Mouse (Mus musculus) heart, adult 8-10 months (tissue): Measurements from ENCODE around the gene Itprid2. TPM values are rescaled to one million over a fixed set of nuclear protein-coding genes. Genes with fewer than 3 reads are reported as not detected.
A peak's percentile ranks its signal among the peaks of the same experiment; 100 is the strongest.

Experiments
- DNase-seq: peaks from one replicate; pipeline ENCODE4 v3.0.0; 2022; ENCODE audit warnings: low spot score
- total RNA-seq, 4 experiments: library from RNA; stranded (reverse); gene quantifications; 2 replicates each; pipeline ENCODE4 v1.2.4; 2022

Itprid2 gene
- total RNA-seq, 4 experiments from 2014 or later: 19.1 to 25.1 (median 21.7) TPM

DNA sequence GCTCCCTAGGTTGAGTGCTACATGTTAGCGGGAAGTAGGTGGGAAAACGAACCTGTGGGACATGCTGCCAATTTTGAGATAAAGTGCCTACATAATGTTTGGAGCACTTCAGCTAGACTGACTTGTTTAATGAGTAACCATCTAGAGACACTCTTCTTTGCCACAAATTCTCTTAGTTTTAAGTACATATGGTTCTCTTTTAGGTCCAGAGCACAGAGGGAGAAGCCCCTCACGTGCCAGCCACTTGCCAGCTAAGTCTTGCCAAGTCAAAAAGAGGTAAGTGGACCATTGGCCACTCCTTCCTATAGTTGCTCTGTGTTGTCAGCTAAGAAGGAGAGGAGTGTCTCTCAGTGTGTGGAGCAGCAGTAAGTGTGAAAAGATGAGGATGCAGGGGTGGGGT is 16.0 kb downstream of the Itprid2 start:
- no peak for DNase-seq

DNA sequence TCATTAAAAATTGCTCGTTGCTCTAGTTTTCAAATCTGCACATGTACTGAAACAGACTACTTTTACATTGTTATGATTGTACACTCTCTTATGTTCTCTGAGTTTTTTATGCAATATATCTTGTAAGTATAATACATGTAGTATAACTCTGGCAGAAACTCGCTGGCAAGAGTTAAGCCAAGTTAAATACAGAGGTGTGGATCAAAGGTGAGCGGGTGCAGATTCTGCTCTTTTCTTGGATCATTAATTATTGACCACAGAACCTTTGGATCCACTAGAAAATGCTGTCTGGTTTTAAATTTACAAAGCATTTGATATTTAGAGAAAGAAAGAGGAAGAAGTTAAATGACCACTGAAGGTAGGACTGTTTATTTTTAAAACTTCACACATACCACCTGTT is 16.5 kb downstream of the Itprid2 start:
- DNase-seq: no peak

DNA sequence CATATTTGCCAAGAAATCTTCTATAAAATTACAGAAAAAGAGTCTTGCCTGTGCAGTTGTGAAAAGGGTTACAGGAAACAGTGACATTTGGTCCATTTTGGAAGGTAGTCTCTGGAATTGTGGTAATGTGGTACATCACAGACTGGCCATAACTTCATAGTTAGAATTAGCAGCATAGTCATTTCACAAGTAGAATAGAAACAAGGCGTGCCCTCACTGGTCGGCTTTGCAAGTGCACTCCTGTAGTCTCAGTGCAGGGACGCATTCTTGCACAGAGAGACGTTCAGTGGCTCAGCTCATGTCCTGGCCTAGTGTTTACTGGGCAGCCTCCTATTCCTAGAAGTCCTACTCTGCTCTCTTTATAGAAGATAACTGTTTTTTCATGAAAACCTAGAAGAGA is 17.4 kb downstream of the Itprid2 start:
- DNase-seq: no peak

DNA sequence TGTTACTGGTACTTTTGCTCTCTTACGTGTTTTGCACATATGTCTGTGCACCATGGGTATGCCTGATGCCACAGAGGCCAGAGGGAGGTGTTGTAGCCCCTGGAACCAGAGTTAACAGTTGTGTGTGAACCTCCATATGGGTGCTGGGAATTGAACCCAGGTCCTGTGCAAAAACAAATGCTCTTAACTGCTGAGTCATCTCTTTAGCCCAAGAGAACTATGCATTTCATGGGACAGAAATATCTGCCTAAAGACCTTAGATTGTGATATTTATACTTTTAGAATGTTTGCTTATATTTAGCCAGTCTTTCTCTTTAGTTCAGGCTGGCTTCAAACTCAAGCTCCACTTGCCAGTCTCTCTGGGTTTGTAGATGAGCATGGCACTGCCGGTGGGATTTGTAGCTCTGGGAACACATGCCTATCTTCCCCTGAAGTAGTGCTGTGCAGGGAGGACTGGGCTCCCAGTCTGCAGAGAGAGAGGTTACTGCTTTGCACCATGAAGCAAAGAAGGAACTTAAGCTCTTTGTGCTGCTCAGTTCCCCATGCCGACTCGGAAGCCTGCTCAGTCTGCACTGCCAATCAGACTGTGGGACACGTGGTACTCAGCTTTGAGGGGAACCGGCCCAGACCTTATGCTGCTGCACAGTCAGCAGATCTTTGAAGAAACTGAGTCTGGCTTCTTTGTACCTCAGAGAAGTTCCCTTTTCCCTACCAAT is 18.1 kb downstream of the Itprid2 start:
- no peak for DNase-seq

- DNase-seq: no peak
These were observed 18.6 kb downstream of the Itprid2 start for GRCm38 (mm10) chr2:79653809-79654164.

DNA sequence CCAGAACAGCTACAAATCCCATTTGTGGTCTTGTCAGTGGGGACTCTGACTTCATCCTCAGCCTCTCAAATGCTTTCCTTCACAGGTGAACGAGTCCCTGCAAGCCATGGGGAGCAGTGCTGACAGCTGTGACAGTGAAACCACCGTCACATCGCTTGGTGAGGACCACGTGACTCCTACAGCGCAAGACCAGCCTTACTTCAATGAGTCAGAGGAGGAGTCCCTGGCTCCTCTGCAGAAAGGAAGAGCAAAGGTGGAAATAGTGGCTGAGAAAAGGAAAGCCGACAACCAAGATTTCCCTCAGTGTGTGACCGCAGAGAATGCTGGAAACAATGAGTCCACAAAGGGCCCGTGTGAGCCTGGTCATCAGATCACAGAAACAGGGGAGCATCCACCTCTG is 21.9 kb downstream of the Itprid2 start:
- no peak for DNase-seq

DNA sequence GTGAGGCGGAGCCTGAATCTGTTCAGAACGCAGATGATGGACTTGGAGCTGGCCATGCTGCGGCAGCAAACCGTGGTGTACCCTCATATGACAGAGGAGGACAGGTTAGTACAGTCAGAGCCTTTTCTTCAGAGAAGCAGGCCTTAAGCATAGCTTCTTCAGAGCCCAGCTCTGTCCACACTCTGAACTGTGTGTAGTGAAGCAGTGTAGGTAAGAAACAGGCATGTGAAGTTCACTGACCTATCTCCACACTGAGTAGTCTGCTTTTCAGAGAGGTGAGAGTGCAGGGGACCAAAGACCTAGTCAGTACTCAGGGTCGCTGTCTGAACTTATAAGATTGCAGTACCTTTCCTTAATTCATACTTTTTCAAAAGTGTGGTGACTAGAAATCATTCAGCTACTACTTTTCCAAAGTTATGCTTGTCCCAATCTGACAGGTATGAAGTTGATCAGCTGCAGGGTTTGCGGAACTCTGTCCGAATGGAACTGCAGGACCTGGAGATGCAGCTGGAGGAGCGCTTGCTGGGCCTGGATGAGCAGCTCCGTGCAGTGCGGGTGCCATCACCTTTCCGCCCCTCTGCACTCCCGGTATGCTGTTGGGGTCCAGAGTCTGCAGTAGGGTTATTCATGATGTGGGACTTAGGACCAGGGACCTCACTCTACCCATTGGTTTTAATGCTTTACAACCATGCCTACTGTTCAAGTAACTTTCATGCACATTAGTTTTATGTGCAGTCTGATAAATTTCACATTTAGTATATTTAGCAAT is 25.4 kb downstream of the Itprid2 start:
- no peak for DNase-seq

DNA sequence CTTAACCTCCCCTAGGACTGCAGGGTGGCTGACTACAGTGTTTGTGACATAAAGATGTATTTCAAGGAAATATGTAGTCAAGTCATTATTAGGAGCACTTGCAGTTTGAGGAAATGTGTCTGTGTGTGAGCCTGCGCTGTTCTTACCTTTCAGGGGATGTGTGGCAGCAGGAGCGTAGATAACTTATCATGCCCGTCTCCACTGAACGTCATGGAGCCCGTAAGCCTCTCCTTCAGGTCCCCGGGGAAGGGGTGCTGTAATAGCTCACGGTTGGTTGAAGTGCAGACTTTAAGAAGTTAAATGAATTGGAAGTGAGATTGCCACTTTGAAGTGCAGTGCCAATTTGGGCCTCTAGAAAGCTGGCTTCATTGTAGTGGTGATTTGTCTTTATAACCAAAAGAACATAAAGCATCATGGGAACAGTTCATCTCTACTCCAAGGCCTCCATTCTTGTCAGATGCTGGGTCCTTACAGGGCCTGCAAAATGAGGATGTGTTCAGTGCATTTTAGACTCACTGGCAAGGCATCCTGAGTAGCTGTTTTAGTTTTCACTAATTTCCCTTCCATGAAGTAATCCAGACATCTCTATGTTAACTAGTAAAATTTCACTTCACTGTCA is 26.4 kb downstream of the Itprid2 start:
- DNase-seq: no peak

DNA sequence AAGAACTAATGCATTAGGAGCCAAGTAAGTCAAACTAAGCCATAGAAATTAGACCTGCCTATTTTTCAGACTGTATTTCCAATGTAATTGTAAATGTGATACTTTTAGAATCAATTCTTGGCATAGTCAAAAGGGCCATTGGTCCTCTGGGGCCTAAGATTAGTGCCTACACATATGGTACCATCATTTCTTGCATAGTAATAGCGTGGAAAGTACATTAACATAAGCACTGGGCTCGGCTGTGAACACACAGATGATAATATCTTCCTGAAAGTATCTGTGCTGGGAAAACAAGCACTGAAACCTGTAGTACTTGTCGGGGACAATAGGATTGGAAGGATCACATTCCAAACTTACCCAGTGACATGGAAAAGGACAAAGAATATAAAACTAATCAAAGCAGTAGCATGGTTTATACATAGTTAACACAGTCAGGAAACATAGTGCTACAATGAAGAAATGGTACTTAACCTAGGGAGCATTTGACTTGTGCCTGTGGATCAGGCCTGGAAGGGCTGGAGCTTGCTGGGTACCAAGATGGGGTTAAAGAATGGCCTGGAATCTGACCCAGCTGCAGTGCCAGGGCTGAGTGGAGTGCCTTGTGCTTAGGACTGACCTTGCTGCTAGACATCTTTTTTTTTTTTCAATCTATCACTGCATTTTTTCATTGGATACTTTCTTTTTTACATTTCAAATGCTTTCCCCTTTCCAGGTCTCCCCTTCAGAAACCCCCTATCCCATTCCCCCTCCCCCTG is 29.6 kb downstream of the Itprid2 start:
- DNase-seq: no peak

DNA sequence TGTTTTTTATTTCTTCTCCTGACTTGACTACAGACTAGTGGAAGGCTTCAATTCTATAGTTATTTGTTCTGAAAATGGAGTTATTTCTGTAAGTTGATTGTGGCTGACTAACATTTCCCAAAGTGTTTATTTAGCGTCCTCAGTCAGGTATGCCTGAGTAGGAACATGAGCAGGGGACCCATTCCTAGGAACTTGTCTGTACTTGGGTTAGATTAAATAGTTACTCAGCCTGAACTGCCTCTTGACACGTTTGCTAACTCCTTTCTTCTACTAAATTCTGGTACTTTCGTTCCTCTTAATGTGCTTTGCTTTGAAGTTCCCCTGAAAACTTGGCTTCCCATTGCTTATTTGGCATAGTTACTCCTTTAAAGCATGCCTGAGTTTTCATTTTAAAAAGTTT is 30.3 kb downstream of the Itprid2 start:
- no peak for DNase-seq

GRCm38 (mm10) chr2:79675266-79675665 is 40.1 kb downstream of the Itprid2 start:
- no peak for DNase-seq

DNA sequence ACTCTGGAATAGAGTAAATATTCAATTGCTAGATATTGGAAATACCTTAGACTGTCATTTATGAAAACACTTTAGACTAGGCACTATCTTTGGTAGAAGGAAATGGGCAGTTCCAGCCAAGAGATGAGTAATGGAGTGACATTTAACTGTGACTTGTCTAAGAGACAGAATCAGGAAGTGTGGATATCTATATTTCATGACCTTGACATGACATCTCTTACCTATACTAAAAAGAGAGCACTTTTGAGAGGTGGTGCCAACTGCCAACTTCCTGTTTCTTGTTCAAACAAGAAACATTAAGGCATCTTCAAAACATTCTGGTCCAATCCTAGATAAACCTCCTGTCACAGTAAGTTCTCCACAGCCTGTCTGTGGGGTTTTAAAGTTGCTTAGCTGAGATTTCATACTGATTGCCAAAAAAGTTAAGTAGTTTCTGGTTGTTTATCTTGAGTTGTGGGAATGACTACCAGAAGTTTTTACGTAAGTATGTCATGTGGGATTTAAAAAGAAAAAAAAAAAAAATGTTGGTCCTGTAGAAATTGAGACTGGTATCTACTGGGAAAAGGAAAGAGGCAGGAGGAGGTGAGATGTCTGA is 42.6 kb downstream of the Itprid2 start:
- DNase-seq: no peak

- DNase-seq: no peak
These were observed 46.5 kb downstream of the Itprid2 start for GRCm38 (mm10) chr2:79681672-79682071.

DNA sequence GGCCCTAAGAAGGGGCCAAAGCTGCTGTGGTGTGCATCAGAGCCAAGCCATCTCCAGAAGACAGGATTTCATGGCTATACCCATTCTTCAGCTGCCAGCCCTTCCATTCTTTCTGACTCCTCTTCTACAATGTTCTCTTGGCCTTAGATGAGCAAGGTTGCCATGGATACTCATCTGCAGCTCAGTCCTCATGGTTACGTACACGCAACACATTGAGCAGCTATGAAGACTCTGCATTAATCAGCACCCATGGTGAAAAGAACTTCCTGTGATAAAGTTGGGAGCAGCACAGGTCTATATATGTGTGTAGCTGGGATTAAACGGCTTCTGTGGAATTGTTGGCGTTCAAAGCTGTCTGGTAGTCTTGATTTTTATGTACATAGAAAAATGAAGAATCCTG is 48.1 kb downstream of the Itprid2 start:
- no peak for DNase-seq

DNA sequence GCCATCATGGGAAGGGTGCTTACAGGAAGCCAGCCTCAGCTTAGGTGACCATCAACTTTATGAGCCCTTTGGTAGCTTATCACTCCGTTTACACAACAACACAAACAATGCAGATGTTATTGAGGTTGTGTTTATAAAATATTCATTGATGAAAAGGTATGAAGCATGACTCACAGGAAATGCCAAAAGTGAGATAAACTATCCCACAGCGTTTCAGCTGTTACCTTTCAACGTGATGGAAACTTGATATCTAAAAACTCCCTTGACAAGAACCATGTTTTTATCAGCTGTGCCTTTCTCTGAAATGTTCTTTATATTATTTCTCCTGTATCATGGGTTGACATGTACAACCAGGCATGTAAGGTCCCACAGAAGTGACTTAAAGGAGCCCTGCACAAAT is 55.7 kb downstream of the Itprid2 start:
- no peak for DNase-seq

- DNase-seq: no peak
These were observed 60.0 kb downstream of the Itprid2 start for GRCm38 (mm10) chr2:79695190-79695589.

DNA sequence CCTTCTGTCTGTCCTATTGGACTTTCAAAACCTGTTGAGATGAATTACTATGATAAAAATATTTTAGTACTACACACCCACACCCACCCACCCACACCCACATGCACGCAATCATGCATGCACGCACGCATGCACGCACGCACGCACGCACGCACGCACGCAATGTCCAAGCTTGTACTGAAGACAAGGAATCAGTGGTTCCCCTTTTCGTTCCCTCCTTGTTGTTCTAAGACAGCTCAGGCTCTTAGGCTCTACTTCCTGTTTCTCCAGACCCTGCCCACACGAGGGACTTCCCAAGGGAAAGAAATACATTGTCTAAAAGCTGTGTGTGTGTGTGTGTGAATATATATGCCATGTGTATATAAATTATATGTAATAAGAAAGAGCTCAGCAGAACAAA is 60.8 kb downstream of the Itprid2 start:
- no peak for DNase-seq

DNA sequence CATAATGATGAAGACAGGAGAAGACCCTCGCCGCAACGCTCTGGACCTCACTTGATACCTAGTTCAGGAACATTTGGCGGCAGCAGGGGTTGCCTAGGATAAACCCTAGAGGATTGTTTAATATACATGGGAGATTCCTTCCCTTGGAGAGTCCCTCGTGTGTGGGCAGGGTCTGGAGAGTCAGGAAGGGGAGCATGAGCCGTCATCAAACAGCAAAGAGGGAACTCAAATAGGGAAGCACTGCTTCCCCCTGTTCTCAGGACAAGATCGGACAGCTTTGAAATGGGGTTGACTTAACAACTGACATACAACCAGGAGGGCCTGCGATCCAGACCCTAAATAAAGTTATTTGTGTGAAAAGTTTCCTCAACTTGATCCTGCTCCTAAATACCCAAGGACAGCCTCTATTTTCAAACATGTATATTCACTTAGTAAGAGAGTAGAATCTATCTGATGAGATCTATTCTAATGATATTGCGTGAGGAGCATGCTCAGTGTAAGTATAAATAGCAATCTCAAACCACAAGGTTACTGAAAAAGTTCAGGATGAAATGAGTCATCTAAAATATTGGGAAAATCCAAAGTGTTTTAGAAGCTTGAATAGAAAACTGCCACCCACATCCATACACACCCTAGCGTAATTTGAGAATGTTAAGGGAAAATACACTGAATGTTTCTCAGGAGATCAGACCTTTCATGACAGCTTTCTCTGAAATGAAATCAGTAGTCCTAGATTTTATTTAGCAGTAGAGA is 61.5 kb downstream of the Itprid2 start:
- DNase-seq: peak; percentile 13

- DNase-seq: no peak
These were observed 63.0 kb downstream of the Itprid2 start for GRCm38 (mm10) chr2:79698166-79698565.

DNA sequence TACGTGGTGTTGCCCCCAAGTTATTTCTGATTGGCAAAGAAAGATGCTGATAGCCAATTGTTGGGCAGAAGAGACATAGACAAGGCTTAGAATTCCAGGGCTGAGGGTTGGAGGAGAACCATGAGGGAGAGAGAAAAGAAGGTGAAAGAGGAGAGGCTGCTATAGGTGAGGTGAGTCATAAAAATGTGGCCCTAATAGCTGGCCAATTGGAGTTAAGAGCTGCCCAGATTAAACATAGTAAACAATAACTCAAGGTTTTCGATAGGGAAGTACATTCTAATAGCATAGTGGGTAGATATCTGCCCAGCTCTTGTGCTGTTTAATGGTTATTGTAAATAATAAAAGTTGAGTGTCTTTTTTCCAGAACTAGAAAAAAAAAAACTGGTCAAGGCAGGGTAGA is 69.6 kb downstream of the Itprid2 start:
- no peak for DNase-seq

GRCm38 (mm10) chr2:79707575-79707974 is 72.4 kb downstream of the Itprid2 start, which contains the start of gene Ppp1r1c:
Ppp1r1c (plus strand) TSS chr2:79707780.
- DNase-seq: no peak
